Mouse (Mus musculus): Measurements from ENCODE around the gene Fcamr.

GRCm38 (mm10) chr1:130841621-130842020 lies 40.9 kb downstream of the Fcamr start:
- TF ChIP-seq ETS1 (conservative IDR thresholded peaks at IDR 0.05; ENCODE audit: low read depth, low read length) = no peak
- TF ChIP-seq POLR2A (IDR thresholded peaks at IDR 0.05; ENCODE audit: low read depth, low read length) = no peak
- TF ChIP-seq JUND (conservative IDR thresholded peaks at IDR 0.05; ENCODE audit: low read depth, low read length) = no peak
- no peak for TF ChIP-seq MAZ (IDR thresholded peaks at IDR 0.05; ENCODE audit: low read depth, low read length)
- no peak for TF ChIP-seq CTCF (conservative IDR thresholded peaks at IDR 0.05 in 1 of 2, IDR thresholded peaks at IDR 0.05 in 1 of 2; ENCODE audit: low read depth in 2 of 2, low read length in 2 of 2)
- no peak for TF ChIP-seq TCF12 (IDR thresholded peaks at IDR 0.05; ENCODE audit: low read depth, low read length)
